Mouse (Mus musculus) liver, embryonic 11.5 days (tissue): ENCODE results near the gene Ankrd61. TPM values are rescaled to one million over a fixed set of nuclear protein-coding genes. Genes with fewer than 3 reads are reported as not detected.

ENCODE experiments used
- ATAC-seq: fragments of 200-750 bp; cut with Nextera tagmentation; replicated peaks from 2 replicates; pipeline ENCODE4 v1.8.0; 2017; ENCODE audit warnings: moderate number of reproducible peaks, mild to moderate bottlenecking, moderate TSS enrichment, moderate library complexity; ENCODE audit not compliant: low FRiP score
- DNase-seq: peaks from one replicate; pipeline ENCODE4 v3.0.0-alpha.2; 2017; ENCODE audit warnings: low spot score
- H3K27ac ChIP-seq: fragments of 300-500 bp; sonication (generic); 2 replicates; pipeline ENCODE4 v1.5.1; 2014; ENCODE audit warnings: mild to moderate bottlenecking, low read depth, low read length, control low read depth
- H3K27me3 ChIP-seq: fragments of 300-500 bp; sonication (generic); replicated peaks from 2 replicates; pipeline ENCODE4 v1.6.1; 2014; ENCODE audit warnings: low read length, mixed read lengths; ENCODE audit not compliant: control insufficient read depth, insufficient read depth
- H3K36me3 ChIP-seq: fragments of 300-500 bp; sonication (generic); 2 replicates; pipeline ENCODE4 v1.6.1; 2014; ENCODE audit warnings: mild to moderate bottlenecking, low read length, moderate library complexity, mixed read lengths; ENCODE audit not compliant: control insufficient read depth, insufficient read depth
- H3K4me1 ChIP-seq: fragments of 300-500 bp; sonication (generic); replicated peaks from 2 replicates; pipeline ENCODE4 v1.6.1; 2014; ENCODE audit warnings: low read length, mixed read lengths; ENCODE audit not compliant: control insufficient read depth, insufficient read depth
- H3K4me2 ChIP-seq: fragments of 300-500 bp; sonication (generic); 2 replicates; pipeline ENCODE4 v1.6.1; 2014; ENCODE audit warnings: mild to moderate bottlenecking, control low read depth, moderate library complexity
- H3K4me3 ChIP-seq: fragments of 300-500 bp; sonication (generic); 2 replicates; pipeline ENCODE4 v1.5.1; 2014; ENCODE audit warnings: low read depth, low read length, control low read depth
- H3K9ac ChIP-seq: fragments of 300-500 bp; sonication (generic); 2 replicates; pipeline ENCODE4 v1.6.1; 2014; ENCODE audit warnings: low read depth, low read length, control low read depth
- H3K9me3 ChIP-seq: fragments of 300-500 bp; sonication (generic); 2 replicates; pipeline ENCODE4 v1.6.1; 2016; ENCODE audit warnings: low read length, inconsistent platforms, mixed read lengths; ENCODE audit not compliant: control insufficient read depth
- WGBS: fragments of 180-500 bp; shearing (Covaris S2); extraction: QIAGEN DNeasy Blood & Tissue Kit; methylation state at CpG from one replicate; pipeline ENCODE4 v1.1.7; 2014; 5-methylcytosine and 5-hydroxymethylcytosine counted together
- polyA plus RNA-seq: library from polyadenylated mRNA; unstranded; fragments of >200 nt; fragmentation: Nextera tagmentation; extraction: Ambion mirVana; gene quantifications from 2 replicates; pipeline ENCODE4 v1.2.1, GENCODE M21; 2014

The Ankrd61 gene
- polyA plus RNA-seq, 1 experiment from 2014 or later: 0.22 TPM

- H3K9me3 ChIP-seq: no peaks in the 10 kb centered on the region
- 89% methylated on average over 11 of the region's 11 CpGs for WGBS
- H3K27me3 ChIP-seq: no peaks in the 10 kb centered on the region
- H3K4me3 ChIP-seq: no peak overlapping the region
- peaks cover 27% of the 10 kb centered on the region for H3K36me3 ChIP-seq
- ATAC-seq (no peak), DNase-seq (no peak)
- no peak overlapping the region for H3K9ac ChIP-seq
- H3K27ac ChIP-seq: no peak overlapping the region
- no peak overlapping the region for H3K4me2 ChIP-seq
- H3K4me1 ChIP-seq: no peaks in the 10 kb centered on the region
Measured at GRCm38 (mm10) chr5:143871547-143872169, 25.8 kb downstream of the Ankrd61 start.

Other genes starting within 250 kb of the Ankrd61 start
- gene Usp42, start 165.4 kb downstream of the Ankrd61 start, polyA plus RNA-seq: 13.2 and 14.7 TPM in 2 replicates
- 82.6 and 83.6 TPM in 2 replicates for gene Eif2ak1, start 79.9 kb downstream of the Ankrd61 start, polyA plus RNA-seq
- gene Aimp2, start 12.2 kb upstream of the Ankrd61 start, polyA plus RNA-seq: 126 and 130 TPM in 2 replicates
- gene Pms2, start 12.3 kb upstream of the Ankrd61 start, polyA plus RNA-seq: 27.0 and 30.9 TPM in 2 replicates
- 0.41 and 0.70 TPM in 2 replicates for gene Gm42421, start 30.5 kb upstream of the Ankrd61 start, polyA plus RNA-seq
- gene Rsph10b, start 35.4 kb upstream of the Ankrd61 start, polyA plus RNA-seq: 0.34 TPM in 2 replicates
- 93.1 and 97.2 TPM in 2 replicates for gene Ccz1, start 117.2 kb upstream of the Ankrd61 start, polyA plus RNA-seq
- gene Ocm, start 129.0 kb upstream of the Ankrd61 start, polyA plus RNA-seq: not detected in 2 replicates
- gene Lmtk2, start 202.8 kb upstream of the Ankrd61 start, polyA plus RNA-seq: 4.9 and 5.7 TPM in 2 replicates